Mouse (Mus musculus) cortical plate, adult 2 months (tissue): ENCODE measurements at regions not wholly inside any gene's neighbourhood (a gene's known extent, or its start where the extent isn't known, plus 50 kb on each side); places are given as distances from the start of the nearest gene placed in this dataset.

ENCODE experiments used
- H3K27ac ChIP-seq: fragments of 200-500 bp; 2 replicates; pipeline ENCODE4 v1.5.1; 2012; ENCODE audit warnings: low read length, control low read depth, inconsistent platforms; ENCODE audit not compliant: insufficient read depth
- H3K4me1 ChIP-seq: fragments of 200-500 bp; 2 replicates; pipeline ENCODE4 v1.6.1; 2011; ENCODE audit warnings: low read length; ENCODE audit not compliant: control insufficient read depth, insufficient read depth
- H3K4me3 ChIP-seq: fragments of 200-500 bp; 2 replicates; pipeline ENCODE4 v1.5.1; 2011; ENCODE audit warnings: mild to moderate bottlenecking, low read length, control low read depth; ENCODE audit not compliant: insufficient read depth
- CTCF ChIP-seq: fragments of 200-500 bp; IDR thresholded peaks from 2 replicates; pipeline ENCODE4 v1.5.1; 2011; ENCODE audit warnings: mild to moderate bottlenecking, control low read depth, low read length; ENCODE audit not compliant: insufficient read depth; ENCODE audit errors: extremely low read depth
- POLR2A ChIP-seq: fragments of 200-500 bp; IDR thresholded peaks from 2 replicates; pipeline ENCODE4 v1.6.1; 2011; ENCODE audit warnings: mild to moderate bottlenecking, low read length, control low read depth; ENCODE audit not compliant: insufficient read depth; ENCODE audit errors: extremely low read depth

DNA sequence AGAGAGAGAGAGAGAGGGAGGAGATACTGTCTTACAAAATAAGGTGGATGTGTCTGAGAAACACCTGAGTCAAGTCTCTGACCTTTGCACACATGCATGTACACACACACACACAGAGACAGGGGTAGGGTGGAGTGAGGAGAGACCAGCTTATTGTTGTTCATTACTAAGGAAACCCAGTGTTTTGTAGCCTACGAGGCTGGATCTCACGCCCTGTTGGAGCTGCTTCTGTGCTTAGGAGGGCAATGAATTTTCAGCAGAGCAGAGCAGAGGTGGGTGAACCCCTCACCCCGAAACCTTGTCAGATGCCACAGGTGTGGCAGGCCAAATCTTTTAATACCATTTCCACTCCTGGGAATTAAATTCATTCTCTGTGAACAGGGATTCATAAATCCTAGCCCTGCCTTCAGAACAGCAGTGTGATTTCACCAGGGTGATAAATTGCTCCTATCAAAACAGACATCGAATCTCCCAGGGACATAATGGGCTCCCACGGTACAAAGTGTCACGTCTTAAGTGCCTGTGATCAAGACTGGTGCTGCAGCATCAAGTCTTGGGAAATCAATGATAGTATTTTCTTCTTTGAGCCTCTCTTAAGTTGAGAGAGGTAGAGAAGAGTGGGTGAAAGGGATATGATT lies 175.3 kb upstream of the Id2 start:
- no peak for TF ChIP-seq POLR2A
- no peak for TF ChIP-seq CTCF
- Histone ChIP-seq H3K27ac (no peak overlapping the region), H3K4me1 (no peaks in the 10 kb centered on the region), H3K4me3 (no peak overlapping the region)

GRCm38 (mm10) chr12:25269878-25270277 lies 172.9 kb upstream of the Id2 start:
- no peak overlapping the region for H3K27ac ChIP-seq
- no peaks in the 10 kb centered on the region for H3K4me1 ChIP-seq
- no peak for TF ChIP-seq POLR2A
- no peak for TF ChIP-seq CTCF
- no peak overlapping the region for H3K4me3 ChIP-seq

GRCm38 (mm10) chr12:25268871-25269850 lies 172.2 kb upstream of the Id2 start:
- Histone ChIP-seq H3K4me3 (no peak overlapping the region), H3K4me1 (no peaks in the 10 kb centered on the region), H3K27ac (no peak overlapping the region)
- TF ChIP-seq POLR2A (no peak), CTCF (no peak)

DNA sequence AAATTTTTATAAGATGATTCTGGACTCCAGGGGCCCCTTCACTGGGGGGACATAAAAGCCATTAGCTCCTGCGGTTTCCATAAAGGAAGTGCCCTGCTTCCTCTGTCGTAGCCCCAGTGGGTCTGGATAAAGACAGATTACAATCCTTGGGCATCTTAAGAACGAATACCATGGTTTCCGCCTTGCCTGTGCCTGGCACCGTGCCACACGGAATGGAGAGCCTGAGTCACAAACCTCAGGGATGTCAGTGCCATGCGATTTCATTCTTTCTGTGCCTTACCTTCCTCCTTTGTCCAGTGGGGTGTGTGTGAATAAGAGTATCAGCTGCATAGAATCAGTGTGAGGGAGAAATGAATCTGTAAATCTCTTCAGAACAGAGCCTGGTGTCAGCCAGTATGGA lies 171.4 kb upstream of the Id2 start:
- Histone ChIP-seq H3K4me3 (no peak overlapping the region), H3K4me1 (no peaks in the 10 kb centered on the region), H3K27ac (no peak overlapping the region)
- TF ChIP-seq POLR2A, result no peak
- TF ChIP-seq CTCF, result no peak

GRCm38 (mm10) chr12:25267572-25268115 lies 170.7 kb upstream of the Id2 start:
- no peak overlapping the region for H3K27ac ChIP-seq
- no peak for TF ChIP-seq POLR2A
- TF ChIP-seq CTCF, result no peak
- H3K4me1 ChIP-seq, result no peaks in the 10 kb centered on the region
- no peak overlapping the region for H3K4me3 ChIP-seq

DNA sequence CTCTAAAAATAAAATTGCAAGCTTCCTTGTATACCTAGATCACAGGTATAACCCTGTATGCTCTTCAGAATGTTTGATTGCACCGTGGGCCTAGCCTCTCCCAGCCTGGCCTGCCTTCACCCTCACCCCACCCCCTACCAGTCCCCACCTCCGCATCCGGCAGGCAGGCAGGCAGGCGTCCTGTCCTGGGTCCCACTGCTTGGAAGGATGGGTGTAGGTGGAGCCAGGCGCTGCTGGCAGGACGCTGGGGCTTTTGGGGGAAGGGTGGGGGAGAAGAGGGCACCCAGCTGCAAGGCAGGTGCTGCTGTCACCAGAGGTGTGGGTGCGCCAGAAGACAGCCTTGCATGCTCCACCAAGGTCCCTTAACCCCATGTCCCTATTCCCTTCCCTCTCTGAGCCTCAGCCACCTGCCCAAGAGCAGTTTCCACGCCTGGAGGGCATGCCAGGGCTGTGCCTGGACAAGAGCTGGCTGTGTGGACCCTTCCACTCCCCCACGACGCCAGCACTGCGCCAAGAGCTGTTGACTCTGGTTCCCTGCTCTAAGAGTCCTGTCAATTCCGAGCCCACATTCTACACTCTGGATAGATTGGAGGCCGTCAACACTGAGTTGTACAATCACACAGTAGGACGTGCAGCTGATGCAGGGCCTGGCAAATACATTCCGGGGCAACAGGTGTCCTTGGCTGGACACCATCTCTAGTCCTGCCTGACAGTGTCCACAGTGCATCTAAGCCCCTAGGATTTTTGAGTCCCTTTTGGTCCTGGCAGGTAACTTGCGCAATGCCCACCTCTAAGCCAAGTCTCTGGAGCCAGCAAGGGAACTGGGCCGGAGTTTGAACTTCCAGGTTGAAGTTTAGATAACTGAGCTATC lies 170.0 kb upstream of the Id2 start:
- Histone ChIP-seq H3K4me1 (no peaks in the 10 kb centered on the region), H3K4me3 (no peak overlapping the region), H3K27ac (no peak overlapping the region)
- TF ChIP-seq CTCF (no peak), POLR2A (no peak)

DNA sequence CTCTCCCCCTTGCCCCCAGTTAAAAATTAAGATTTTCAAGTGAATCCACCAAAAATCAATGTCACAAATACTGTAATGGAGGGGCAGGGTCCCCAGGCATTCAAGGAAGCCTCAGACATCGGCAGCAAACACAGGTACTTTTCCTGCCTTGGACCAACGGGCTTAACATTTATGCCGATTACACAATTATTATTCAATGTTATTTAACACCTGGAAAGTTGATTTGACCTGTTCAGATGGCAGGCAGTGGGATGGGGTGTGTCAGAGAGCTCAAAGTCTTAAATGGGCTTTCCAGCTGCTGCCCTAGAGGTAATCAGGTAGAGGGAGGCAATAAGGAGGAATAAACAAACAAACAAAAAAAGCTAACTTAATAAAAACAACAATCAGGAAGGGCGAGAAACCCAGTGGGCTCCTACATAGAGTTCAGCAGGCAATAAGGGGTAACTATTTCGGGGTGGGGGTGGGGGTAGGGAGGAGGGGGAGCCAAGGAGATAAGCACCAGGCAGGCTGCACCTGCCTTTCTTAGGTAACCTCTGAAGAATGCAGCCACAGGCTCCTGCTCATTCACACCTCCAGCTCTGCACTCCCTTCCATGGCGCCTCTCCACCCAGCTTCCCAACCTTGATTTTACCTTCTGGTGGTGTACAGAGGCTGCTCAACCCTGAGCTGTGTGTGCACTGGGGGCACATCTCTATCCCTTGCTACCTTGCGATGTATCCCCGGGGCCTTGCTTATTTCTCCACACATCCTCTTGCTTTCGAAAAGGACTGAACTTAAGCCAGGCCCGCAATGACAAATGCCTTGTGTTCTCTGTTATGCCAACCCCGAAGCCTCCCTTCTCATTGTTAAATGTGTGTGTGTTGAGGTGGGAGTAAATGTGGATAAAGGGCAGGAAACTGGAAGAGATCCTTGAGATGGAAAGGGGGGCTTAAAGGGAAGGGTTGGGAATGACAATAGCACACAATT lies 168.9 kb upstream of the Id2 start:
- no peak overlapping the region for H3K27ac ChIP-seq
- TF ChIP-seq POLR2A (no peak), CTCF (no peak)
- no peak overlapping the region for H3K4me3 ChIP-seq
- no peaks in the 10 kb centered on the region for H3K4me1 ChIP-seq

GRCm38 (mm10) chr12:25265066-25265465 lies 168.1 kb upstream of the Id2 start:
- TF ChIP-seq CTCF (no peak), POLR2A (no peak)
- Histone ChIP-seq H3K27ac (no peak overlapping the region), H3K4me3 (no peak overlapping the region), H3K4me1 (no peaks in the 10 kb centered on the region)
